Mouse (Mus musculus): ENCODE results near the gene Actr3b. TPM values are rescaled to one million over a fixed set of nuclear protein-coding genes. Genes with fewer than 3 reads are reported as not detected.

The Actr3b gene
- polyA plus RNA-seq, 1 experiment from 2014 or later = 38.9 TPM

GRCm38 (mm10) chr5:25889746-25890382, 130.1 kb downstream of the Actr3b start:
- 0 out of 2 replicates have a peak, but pooled peaks cover 6% of the 10 kb centered on the region for H3K4me1 ChIP-seq (replicated peaks)
- no peak overlapping the region for H3K4me3 ChIP-seq
- no peak overlapping the region for H3K4me2 ChIP-seq
- no peaks in the 10 kb centered on the region for H3K36me3 ChIP-seq
- peaks cover 15% of the 10 kb centered on the region for H3K9me3 ChIP-seq (replicated peaks)
- no peak overlapping the region for H3K27ac ChIP-seq (ENCODE audit: poor library complexity, severe bottlenecking)
- 54% methylated on average over 3 of the region's 3 CpGs for WGBS
- ATAC-seq (ENCODE audit: insufficient number of reproducible peaks, low FRiP score) = no peak
- no peak overlapping the region for H3K9ac ChIP-seq
- no peaks in the 10 kb centered on the region for H3K27me3 ChIP-seq (replicated peaks)

GRCm38 (mm10) chr5:25891321-25891720, 131.5 kb downstream of the Actr3b start:
- 72% methylated on average over 1 of the region's 1 CpGs for WGBS
- ATAC-seq (ENCODE audit: insufficient number of reproducible peaks, low FRiP score) = no peak
- no peak overlapping the region for H3K27ac ChIP-seq (ENCODE audit: poor library complexity, severe bottlenecking)
- H3K9ac ChIP-seq = no peak overlapping the region
- 0 out of 2 replicates have a peak, but pooled peaks cover 6% of the 10 kb centered on the region for H3K4me1 ChIP-seq (replicated peaks)
- H3K4me2 ChIP-seq = no peak overlapping the region
- H3K4me3 ChIP-seq = no peak overlapping the region
- H3K9me3 ChIP-seq (replicated peaks) = 0 out of 2 replicates have a peak, but pooled peaks cover 2% of the 10 kb centered on the region
- H3K27me3 ChIP-seq (replicated peaks) = no peaks in the 10 kb centered on the region
- no peaks in the 10 kb centered on the region for H3K36me3 ChIP-seq

Other genes with a start within 250 kb of the Actr3b start
- gene Cct8l1, start 243.9 kb upstream of the Actr3b start, polyA plus RNA-seq (2016; fragmentation: Nextera tagmentation; extraction: Ambion mirVana) = 0.14 TPM in 1 of 2 replicates, not detected in the other
- 9.2 and 10.0 TPM in 2 replicates for gene Xrcc2, start 54.2 kb upstream of the Actr3b start, polyA plus RNA-seq (2016; fragmentation: Nextera tagmentation; extraction: Ambion mirVana)
- gene Gm21663, start 182.4 kb downstream of the Actr3b start, polyA plus RNA-seq (2016; fragmentation: Nextera tagmentation; extraction: Ambion mirVana) = 0.24 and 0.27 TPM in 2 replicates
- 0.14 TPM in 1 of 2 replicates, not detected in the other for gene Gm21671, start 194.4 kb downstream of the Actr3b start, polyA plus RNA-seq (2016; fragmentation: Nextera tagmentation; extraction: Ambion mirVana)
- gene Gm21680, start 212.7 kb downstream of the Actr3b start, polyA plus RNA-seq (2016; fragmentation: Nextera tagmentation; extraction: Ambion mirVana) = 0.09 and 0.17 TPM in 2 replicates
- 0.13 and 0.22 TPM in 2 replicates for gene Gm21698, start 228.7 kb downstream of the Actr3b start, polyA plus RNA-seq (2016; fragmentation: Nextera tagmentation; extraction: Ambion mirVana)
- gene Gm1979, start 244.8 kb downstream of the Actr3b start, polyA plus RNA-seq (2016; fragmentation: Nextera tagmentation; extraction: Ambion mirVana) = 0.54 TPM in 1 of 2 replicates, not detected in the other

Measured in heart, embryonic 12.5 days (tissue).